In genomic region chr3:146754270-146754669, GRCm38 (mm10) we compare ENCODE assay signal across 25 mouse cellular contexts. TPM values are rescaled to one million over a fixed set of nuclear protein-coding genes. Genes with fewer than 3 reads are reported as not detected.
DNase-seq lines count a peak whose midpoint lies in the region; ATAC-seq and TF ChIP-seq lines count a peak whose summit lies in the region.
"Had no signal": no experiment of that assay in that cellular context is flagged by ENCODE, and none has a peak within 500 bp of the region (broad histone marks: within the 10 kb centered on the region; RNA-seq: fewer than 3 reads in every experiment).

No protein-coding gene starts in this region.

- TF ChIP-seq POLR2A in bone marrow macrophage, adult 2 months (IDR thresholded peaks at IDR 0.05; ENCODE audit: borderline replicate concordance, low read depth, low read length): no peak

- no peak overlapping the region for H3K9ac ChIP-seq in liver, embryonic 11.5 days (ENCODE audit: low read depth, low read length)
- no peak overlapping the region for H3K9ac ChIP-seq in liver, embryonic 12.5 days
- H3K9ac ChIP-seq: forebrain, embryonic 13.5 days; heart, embryonic 12.5 days; heart, embryonic 15.5 days; hindbrain, embryonic 15.5 days had no signal

- no peaks in the 10 kb centered on the region for H3K9me3 ChIP-seq in liver, embryonic 11.5 days (ENCODE audit: control insufficient read depth, low read length)
- no peaks in the 10 kb centered on the region for H3K9me3 ChIP-seq in liver, embryonic 12.5 days (replicated peaks)
- H3K9me3 ChIP-seq: forebrain, embryonic 10.5 days; forebrain, embryonic 13.5 days; heart, embryonic 12.5 days; heart, embryonic 15.5 days; hindbrain, embryonic 15.5 days had no signal

- H3K36me3 ChIP-seq in liver, embryonic 11.5 days (ENCODE audit: control insufficient read depth, insufficient read depth, low read length): no peaks in the 10 kb centered on the region
- peaks cover 27% of the 10 kb centered on the region for H3K36me3 ChIP-seq in liver, embryonic 12.5 days

- H3K27ac ChIP-seq in liver, embryonic 11.5 days (ENCODE audit: low read depth, low read length): no peak overlapping the region
- no peak overlapping the region for H3K27ac ChIP-seq in liver, embryonic 12.5 days
- H3K27ac ChIP-seq in bone marrow macrophage, adult 2 months (ENCODE audit: insufficient read depth, low read depth, low read length): 0 out of 2 replicates have a peak overlapping the region, but pooled peaks have one; percentile 3
- H3K27ac ChIP-seq: forebrain, embryonic 10.5 days; forebrain, embryonic 13.5 days; heart, embryonic 15.5 days; hindbrain, embryonic 15.5 days had no signal

- no peak overlapping the region for H3K4me3 ChIP-seq in liver, embryonic 11.5 days (ENCODE audit: low read depth, low read length)
- H3K4me3 ChIP-seq in liver, embryonic 12.5 days: no peak overlapping the region
- no peak overlapping the region for H3K4me3 ChIP-seq in bone marrow macrophage, adult 2 months (ENCODE audit: insufficient read depth, low read length)
- H3K4me3 ChIP-seq: forebrain, embryonic 10.5 days; forebrain, embryonic 13.5 days; heart, embryonic 12.5 days; heart, embryonic 15.5 days; hindbrain, embryonic 15.5 days had no signal

- 0 out of 2 replicates have a peak, but pooled peaks have one; percentile 31 for ATAC-seq in liver, embryonic 11.5 days (replicated peaks; ENCODE audit: low FRiP score)
- ATAC-seq in liver, embryonic 12.5 days: no peak
- peak; percentile 48 for ATAC-seq in megakaryocyte progenitor cell, adult 5-6 weeks (replicated peaks; ENCODE audit: poor library complexity)
- ATAC-seq: CD4-positive, CD25-positive, alpha-beta regulatory T cell, adult 4 months; forebrain, embryonic 13.5 days; forebrain, embryonic 16.5 days; Patski had no signal

- H3K27me3 ChIP-seq in liver, embryonic 11.5 days (replicated peaks; ENCODE audit: control insufficient read depth, insufficient read depth, low read length): no peaks in the 10 kb centered on the region
- no peaks in the 10 kb centered on the region for H3K27me3 ChIP-seq in liver, embryonic 12.5 days (replicated peaks)
- H3K27me3 ChIP-seq: forebrain, embryonic 13.5 days; heart, embryonic 12.5 days; heart, embryonic 15.5 days; hindbrain, embryonic 15.5 days; Patski had no signal

- no peak for DNase-seq in liver, embryonic 11.5 days (ENCODE audit: low spot score)
- peak; percentile 62 for DNase-seq in 416B (ENCODE audit: low read depth)
- DNase-seq in gastrocnemius, postnatal 14 days: no peak
- no peak for DNase-seq in urinary bladder, adult 18-20 months (ENCODE audit: low spot score in 2 of 2)
- DNase-seq: adrenal gland, adult 2 months; adrenal gland, postnatal 14 days; cerebellum, adult 11-12 months; cerebellum, adult 8-10 months; cerebellum, postnatal 10 days; cerebellum, postnatal 36 days; gastrocnemius, postnatal 10 days; heart, adult 18-20 months; heart, postnatal 10 days; heart, postnatal 4 days had no signal

- no peak for TF ChIP-seq CTCF in bone marrow macrophage, adult 2 months (IDR thresholded peaks at IDR 0.05; ENCODE audit: low read depth, low read length)

- no peak overlapping the region for H3K4me2 ChIP-seq in liver, embryonic 11.5 days
- H3K4me2 ChIP-seq in liver, embryonic 12.5 days: no peak overlapping the region
- H3K4me2 ChIP-seq: forebrain, embryonic 13.5 days; heart, embryonic 12.5 days; heart, embryonic 15.5 days; hindbrain, embryonic 15.5 days had no signal

- intact Hi-C loops in gastrocnemius, postnatal 14 days (cut with DNase I; ENCODE audit: low total_unique reads): no loop called here

- 43% methylated on average over 2 of the region's 2 CpGs for WGBS in liver, embryonic 11.5 days
- WGBS in liver, embryonic 12.5 days (ENCODE audit: insufficient replicate concordance): 28% methylated on average over 2 of the region's 2 CpGs

- H3K4me1 ChIP-seq in liver, embryonic 11.5 days (replicated peaks; ENCODE audit: control insufficient read depth, insufficient read depth, low read length): 0 out of 2 replicates have a peak, but pooled peaks cover 2% of the 10 kb centered on the region
- no peaks in the 10 kb centered on the region for H3K4me1 ChIP-seq in liver, embryonic 12.5 days
- H3K4me1 ChIP-seq in bone marrow macrophage, adult 2 months (ENCODE audit: control insufficient read depth, insufficient read depth, low read length): peaks cover 33% of the 10 kb centered on the region
- H3K4me1 ChIP-seq: heart, embryonic 15.5 days; hindbrain, embryonic 15.5 days had no signal

RNA-seq across cellular contexts. Expression of gene Prkacb, which starts 58.5 kb away (rescaled TPM):
- polyA plus RNA-seq in liver, embryonic 11.5 days (2014; fragmentation: Nextera tagmentation; extraction: Ambion mirVana): 38.6 and 40.2 TPM in 2 replicates
- polyA plus RNA-seq in liver, embryonic 12.5 days (2016; fragmentation: Nextera tagmentation; extraction: Ambion mirVana): 22.2 and 23.9 TPM in 2 replicates
- 107 and 120 TPM in 2 replicates for polyA plus RNA-seq in bone marrow macrophage, adult 2 months (2012; ENCODE audit: insufficient read depth, insufficient read length, missing spikeins)
- 67.8 and 72.9 TPM in 2 replicates for total RNA-seq in megakaryocyte progenitor cell, adult 5-6 weeks (2015)
- total RNA-seq in megakaryocyte progenitor cell, adult 5-6 weeks (2017): 60.8 and 75.2 TPM in 2 replicates
- total RNA-seq in gastrocnemius, postnatal 14 days (2021): 10 to 100 TPM; 46.0 to 46.4 TPM
